Mouse (Mus musculus): Measurements from ENCODE around the gene Pom121l2. TPM values are rescaled to one million over a fixed set of nuclear protein-coding genes. Genes with fewer than 3 reads are reported as not detected.

Gene Pom121l2
- 0.31 and 0.38 TPM in 2 replicates for polyA plus RNA-seq (2014; fragmentation: Nextera tagmentation; extraction: Ambion mirVana)

DNA sequence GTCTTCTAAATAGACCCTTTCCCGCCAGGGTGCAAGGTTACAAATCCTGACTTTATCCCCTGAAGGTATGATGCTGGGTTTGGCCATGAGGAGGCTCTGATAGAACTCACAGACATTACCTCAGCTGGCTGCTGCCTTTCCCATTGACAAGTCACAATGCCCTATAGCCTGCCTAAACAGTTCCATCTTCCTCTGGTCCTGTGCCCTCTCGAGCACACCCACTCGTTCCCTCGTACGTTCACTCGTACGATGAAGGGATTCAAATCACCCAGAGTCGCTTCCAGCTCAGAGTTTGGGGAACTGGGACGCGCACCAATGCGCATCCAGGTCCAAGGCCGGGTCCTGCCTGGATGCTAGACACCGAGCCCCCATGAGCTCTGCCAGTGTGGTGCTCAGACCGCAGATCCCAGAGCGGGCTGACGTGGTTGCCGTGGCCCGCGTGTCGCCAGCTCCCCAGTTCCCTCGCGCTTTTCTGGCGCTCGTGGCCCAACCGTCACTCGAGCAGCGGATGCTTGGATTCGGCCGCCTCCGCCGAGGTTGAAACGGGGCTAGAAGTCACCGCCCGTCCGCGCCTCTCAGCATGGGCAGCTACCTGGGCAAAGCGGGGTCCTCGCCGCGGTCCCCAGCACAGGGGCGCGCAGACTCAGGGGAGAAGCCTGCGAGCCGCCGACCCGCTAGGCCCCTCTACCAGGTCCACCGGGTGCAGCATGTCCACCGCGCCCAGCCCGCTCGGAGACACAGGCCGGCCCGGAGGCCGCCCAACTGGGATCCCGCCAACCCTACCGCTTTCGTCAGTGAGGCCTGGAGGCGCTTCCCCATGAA is at the start of gene Pom121l2:
Gene Pom121l2 (plus strand): TSS at position 214 of the 822 bp plus-strand sequence.
- Histone ChIP-seq H3K4me1 (ENCODE audit: control insufficient read depth, insufficient read depth, low read length) (0 out of 2 replicates have a peak, but pooled peaks cover 4% of the 10 kb centered on the region), H3K4me3 (ENCODE audit: low read depth, low read length) (peak within 1 kb of the TSS; percentile 49), H3K27ac (replicated peaks; ENCODE audit: low read depth, low read length) (no peak within 1 kb of the TSS), H3K36me3 (ENCODE audit: control insufficient read depth, insufficient read depth, low read length) (no peaks in the 10 kb centered on the region), H3K4me2 (ENCODE audit: low read depth, severe bottlenecking) (peak within 1 kb of the TSS; percentile 97), H3K9ac (ENCODE audit: low read length) (peak within 1 kb of the TSS; percentile 77), H3K9me3 (ENCODE audit: control insufficient read depth, low read length) (no peaks in the 10 kb centered on the region), H3K27me3 (ENCODE audit: control insufficient read depth, insufficient read depth, low read length) (peaks cover 20% of the 10 kb centered on the region; the same call in 1 of the 2 replicates)
- DNase-seq (ENCODE audit: low spot score) (peak; percentile 70), ATAC-seq (ENCODE audit: insufficient number of reproducible peaks, low FRiP score, low TSS enrichment, low read depth) (peak; percentile 71)
- under 1% methylated on average over 58 of the region's 58 CpGs for WGBS

DNA sequence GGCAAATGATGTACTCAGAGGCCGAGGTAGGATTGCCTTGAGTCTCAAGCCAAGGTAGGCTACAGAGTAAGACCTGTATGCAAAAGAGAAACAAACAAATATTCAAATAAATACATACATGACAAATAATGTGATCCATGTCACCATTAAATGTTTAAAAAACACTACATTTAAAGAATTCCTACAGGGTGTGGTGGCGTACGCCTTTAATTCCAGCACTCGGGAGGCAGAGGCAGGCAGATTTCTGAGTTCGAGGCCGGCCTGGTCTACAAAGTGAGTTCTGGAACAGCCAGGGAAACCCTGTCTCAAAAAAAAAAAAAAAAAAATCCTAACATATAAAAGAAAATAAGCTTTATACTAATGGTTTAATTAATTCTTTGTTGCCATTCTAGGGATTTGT is 49.3 kb upstream of the Pom121l2 start:
- Histone ChIP-seq H3K4me2 (ENCODE audit: low read depth, severe bottlenecking) (no peak overlapping the region), H3K36me3 (ENCODE audit: control insufficient read depth, insufficient read depth, low read length) (no peaks in the 10 kb centered on the region), H3K27ac (replicated peaks; ENCODE audit: low read depth, low read length) (no peak overlapping the region), H3K4me1 (ENCODE audit: control insufficient read depth, insufficient read depth, low read length) (0 out of 2 replicates have a peak, but pooled peaks cover 4% of the 10 kb centered on the region), H3K9me3 (ENCODE audit: control insufficient read depth, low read length) (no peaks in the 10 kb centered on the region), H3K27me3 (ENCODE audit: control insufficient read depth, insufficient read depth, low read length) (no peaks in the 10 kb centered on the region), H3K4me3 (ENCODE audit: low read depth, low read length) (no peak overlapping the region), H3K9ac (ENCODE audit: low read length) (no peak overlapping the region)
- DNase-seq (ENCODE audit: low spot score): no peak
- 48% methylated on average over 6 of the region's 6 CpGs for WGBS
- ATAC-seq (ENCODE audit: insufficient number of reproducible peaks, low FRiP score, low TSS enrichment, low read depth): no peak

DNA sequence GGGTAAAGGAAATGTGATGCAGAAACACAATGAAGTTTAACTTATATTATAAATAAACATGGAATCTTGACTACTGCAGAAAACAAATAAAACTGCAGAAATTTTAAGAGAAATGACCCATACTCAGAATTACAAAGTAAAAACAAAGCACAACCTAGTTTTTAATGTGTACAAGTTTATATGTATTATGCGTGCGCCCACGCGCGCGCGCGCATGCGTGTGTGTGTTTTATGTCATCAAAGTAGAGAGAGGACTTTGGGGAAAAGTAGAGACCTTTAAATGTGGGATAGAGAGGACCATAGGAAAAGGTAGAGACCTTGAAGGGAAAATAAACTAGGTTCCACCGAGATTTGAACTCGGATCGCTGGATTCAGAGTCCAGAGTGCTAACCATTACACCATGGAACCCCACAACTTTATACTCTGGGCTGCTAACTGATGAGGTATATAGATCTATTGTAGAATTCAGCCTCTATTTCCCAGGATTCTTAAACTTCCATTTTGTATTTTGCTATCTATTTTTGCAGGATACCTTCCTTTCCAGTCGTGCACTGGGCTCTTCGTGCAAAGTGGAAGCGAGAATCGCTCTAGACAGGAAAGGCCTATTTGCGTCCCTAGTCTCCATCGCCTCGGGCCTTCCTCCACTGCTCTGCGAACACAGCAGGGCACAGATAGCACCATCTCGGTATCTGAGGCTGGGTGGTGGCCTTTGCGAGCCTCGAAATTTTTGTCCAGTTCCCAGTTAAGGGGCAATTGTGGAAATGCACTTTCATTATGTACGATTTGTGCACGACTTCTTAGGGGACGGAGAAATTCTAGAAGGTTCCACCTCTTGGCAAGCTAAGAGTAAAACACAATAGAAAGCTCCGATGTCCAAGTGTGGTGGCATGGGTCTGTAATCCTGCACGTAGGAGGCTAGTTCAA is 47.1 kb upstream of the Pom121l2 start:
- Histone ChIP-seq H3K36me3 (ENCODE audit: control insufficient read depth, insufficient read depth, low read length) (no peaks in the 10 kb centered on the region), H3K4me1 (ENCODE audit: control insufficient read depth, insufficient read depth, low read length) (0 out of 2 replicates have a peak, but pooled peaks cover 4% of the 10 kb centered on the region), H3K27ac (replicated peaks; ENCODE audit: low read depth, low read length) (no peak overlapping the region), H3K4me2 (ENCODE audit: low read depth, severe bottlenecking) (peak overlapping the region; percentile 22; the same call in 1 of the 2 replicates), H3K9me3 (ENCODE audit: control insufficient read depth, low read length) (no peaks in the 10 kb centered on the region), H3K9ac (ENCODE audit: low read length) (no peak overlapping the region), H3K27me3 (ENCODE audit: control insufficient read depth, insufficient read depth, low read length) (no peaks in the 10 kb centered on the region), H3K4me3 (ENCODE audit: low read depth, low read length) (peak overlapping the region; percentile 18)
- ATAC-seq (ENCODE audit: insufficient number of reproducible peaks, low FRiP score, low TSS enrichment, low read depth) (no peak), DNase-seq (ENCODE audit: low spot score) (peak; percentile 67)
- 7% methylated on average over 28 of the region's 28 CpGs for whole genome bisulfite sequencing

DNA sequence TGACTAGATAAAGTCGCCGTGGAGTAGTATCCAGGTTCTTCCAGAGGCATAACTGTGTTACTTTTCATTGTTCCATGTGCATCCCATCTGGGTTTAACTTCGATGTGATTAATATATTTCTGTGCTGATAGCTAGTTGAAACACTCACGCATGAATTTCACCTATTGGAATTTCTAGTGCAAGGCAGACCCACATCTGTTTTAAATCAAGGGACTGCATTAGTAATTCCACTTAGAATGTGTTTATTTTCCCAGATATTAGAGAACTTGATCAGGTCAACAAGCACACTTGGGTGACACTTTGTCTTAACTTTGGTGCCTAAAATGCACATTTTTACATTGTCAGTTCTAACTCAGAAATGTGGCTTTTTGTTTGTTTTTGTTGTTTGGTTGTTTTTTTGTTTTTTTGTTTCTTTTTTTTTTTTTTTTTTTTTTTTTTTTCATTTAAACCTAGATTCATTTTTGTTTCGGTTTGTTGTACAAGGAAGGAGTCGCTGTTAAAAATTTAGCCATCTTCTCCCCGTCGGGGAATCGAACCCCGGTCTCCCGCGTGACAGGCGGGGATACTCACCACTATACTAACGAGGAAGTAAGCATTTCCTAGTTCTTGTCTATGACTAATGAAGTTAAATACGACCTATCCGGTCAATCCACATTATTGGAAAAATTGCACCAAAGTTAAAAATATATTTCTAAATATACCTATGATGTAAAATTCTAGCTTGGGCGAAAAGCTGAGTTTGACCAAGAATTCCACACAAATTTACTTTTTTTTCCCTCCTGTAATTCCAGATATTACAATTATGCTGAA is 45.8 kb upstream of the Pom121l2 start:
- no peak overlapping the region for H3K27ac ChIP-seq (replicated peaks; ENCODE audit: low read depth, low read length)
- H3K36me3 ChIP-seq (ENCODE audit: control insufficient read depth, insufficient read depth, low read length): no peaks in the 10 kb centered on the region
- DNase-seq (ENCODE audit: low spot score): peak; percentile 87
- 0 out of 2 replicates have a peak, but pooled peaks cover 4% of the 10 kb centered on the region for H3K4me1 ChIP-seq (ENCODE audit: control insufficient read depth, insufficient read depth, low read length)
- no peaks in the 10 kb centered on the region for H3K9me3 ChIP-seq (ENCODE audit: control insufficient read depth, low read length)
- no peak overlapping the region for H3K4me2 ChIP-seq (ENCODE audit: low read depth, severe bottlenecking)
- WGBS: 8% methylated on average over 17 of the region's 17 CpGs
- no peak for ATAC-seq (ENCODE audit: insufficient number of reproducible peaks, low FRiP score, low TSS enrichment, low read depth)
- H3K27me3 ChIP-seq (ENCODE audit: control insufficient read depth, insufficient read depth, low read length): no peaks in the 10 kb centered on the region
- H3K9ac ChIP-seq (ENCODE audit: low read length): no peak overlapping the region
- H3K4me3 ChIP-seq (ENCODE audit: low read depth, low read length): no peak overlapping the region

DNA sequence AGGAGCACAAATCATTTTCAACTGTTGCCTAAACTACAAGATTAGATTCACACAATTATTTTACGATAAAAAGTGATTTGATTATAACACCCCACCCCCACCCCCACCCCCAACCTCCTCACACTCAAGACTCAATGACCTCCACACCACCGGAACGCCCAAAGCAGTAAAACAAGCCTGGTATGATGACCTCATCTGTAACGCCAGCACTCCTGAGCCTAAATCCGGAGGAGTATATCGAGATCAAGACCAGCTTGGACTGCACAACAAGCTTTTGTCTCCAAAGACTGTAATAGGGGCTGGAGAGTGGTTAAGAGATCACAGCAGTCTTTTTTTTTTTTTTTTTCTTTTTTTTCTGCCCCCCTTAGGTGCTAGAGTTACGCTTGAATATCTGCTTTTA is 45.2 kb upstream of the Pom121l2 start:
- no peak overlapping the region for H3K27ac ChIP-seq (replicated peaks; ENCODE audit: low read depth, low read length)
- peak overlapping the region; percentile 16; the same call in 1 of the 2 replicates for H3K4me2 ChIP-seq (ENCODE audit: low read depth, severe bottlenecking)
- DNase-seq (ENCODE audit: low spot score): peak; percentile 42
- H3K4me1 ChIP-seq (ENCODE audit: control insufficient read depth, insufficient read depth, low read length): 0 out of 2 replicates have a peak, but pooled peaks cover 4% of the 10 kb centered on the region
- ATAC-seq (ENCODE audit: insufficient number of reproducible peaks, low FRiP score, low TSS enrichment, low read depth): no peak
- H3K9ac ChIP-seq (ENCODE audit: low read length): no peak overlapping the region
- no peaks in the 10 kb centered on the region for H3K27me3 ChIP-seq (ENCODE audit: control insufficient read depth, insufficient read depth, low read length)
- H3K4me3 ChIP-seq (ENCODE audit: low read depth, low read length): no peak overlapping the region
- no peaks in the 10 kb centered on the region for H3K9me3 ChIP-seq (ENCODE audit: control insufficient read depth, low read length)
- WGBS: 2% methylated on average over 7 of the region's 7 CpGs
- H3K36me3 ChIP-seq (ENCODE audit: control insufficient read depth, insufficient read depth, low read length): no peaks in the 10 kb centered on the region

DNA sequence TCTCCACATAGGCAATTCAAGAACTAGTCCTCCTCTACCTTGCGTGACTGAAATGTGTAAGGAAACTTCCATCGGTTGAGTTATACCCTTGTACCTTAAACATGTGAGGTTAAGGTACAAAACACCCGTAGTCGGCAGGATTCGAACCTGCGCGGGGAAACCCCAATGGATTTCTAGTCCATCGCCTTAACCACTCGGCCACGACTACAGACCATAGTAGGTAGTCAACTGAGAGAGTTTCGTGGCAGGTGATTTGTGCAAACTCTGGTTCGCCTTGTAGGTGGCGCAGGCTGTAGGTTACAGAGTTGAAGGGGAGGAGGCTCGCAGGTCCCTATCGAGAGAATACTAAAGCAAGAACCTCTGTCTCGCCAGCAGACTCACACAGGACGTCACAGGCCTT is 44.0 kb upstream of the Pom121l2 start:
- Histone ChIP-seq H3K27ac (replicated peaks; ENCODE audit: low read depth, low read length) (no peak overlapping the region), H3K9me3 (ENCODE audit: control insufficient read depth, low read length) (no peaks in the 10 kb centered on the region), H3K4me2 (ENCODE audit: low read depth, severe bottlenecking) (peak overlapping the region; percentile 32; the same call in 1 of the 2 replicates), H3K27me3 (ENCODE audit: control insufficient read depth, insufficient read depth, low read length) (no peaks in the 10 kb centered on the region), H3K4me3 (ENCODE audit: low read depth, low read length) (no peak overlapping the region; the same call in 1 of the 2 replicates), H3K4me1 (ENCODE audit: control insufficient read depth, insufficient read depth, low read length) (0 out of 2 replicates have a peak, but pooled peaks cover 4% of the 10 kb centered on the region), H3K9ac (ENCODE audit: low read length) (no peak overlapping the region), H3K36me3 (ENCODE audit: control insufficient read depth, insufficient read depth, low read length) (no peaks in the 10 kb centered on the region)
- peak; percentile 87 for DNase-seq (ENCODE audit: low spot score)
- under 1% methylated on average over 17 of the region's 17 CpGs for whole genome bisulfite sequencing
- no peak for ATAC-seq (ENCODE audit: insufficient number of reproducible peaks, low FRiP score, low TSS enrichment, low read depth)

DNA sequence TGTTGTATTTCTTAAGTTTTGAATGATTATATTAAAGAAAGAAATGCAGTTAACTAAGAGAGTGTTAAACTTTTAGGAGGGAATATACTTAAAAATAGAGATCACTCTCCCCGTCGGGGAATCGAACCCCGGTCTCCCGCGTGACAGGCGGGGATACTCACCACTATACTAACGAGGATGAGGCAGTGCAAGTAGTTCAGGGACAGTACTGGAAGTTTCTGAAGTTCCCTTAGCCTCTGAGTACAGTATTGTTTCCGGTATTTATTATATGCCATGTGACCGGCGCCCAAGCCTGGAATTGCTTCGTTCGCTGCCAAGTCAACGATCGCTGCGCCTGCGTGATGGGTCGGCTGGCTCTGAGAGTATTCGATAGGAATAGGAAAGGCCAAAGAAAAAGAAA is 40.8 kb upstream of the Pom121l2 start:
- WGBS: 0% methylated on average over 19 of the region's 19 CpGs
- Histone ChIP-seq H3K9ac (ENCODE audit: low read length) (no peak overlapping the region), H3K9me3 (ENCODE audit: control insufficient read depth, low read length) (no peaks in the 10 kb centered on the region), H3K4me3 (ENCODE audit: low read depth, low read length) (peak overlapping the region; percentile 35), H3K4me1 (ENCODE audit: control insufficient read depth, insufficient read depth, low read length) (no peaks in the 10 kb centered on the region), H3K27me3 (ENCODE audit: control insufficient read depth, insufficient read depth, low read length) (no peaks in the 10 kb centered on the region), H3K4me2 (ENCODE audit: low read depth, severe bottlenecking) (peak overlapping the region; percentile 47), H3K27ac (replicated peaks; ENCODE audit: low read depth, low read length) (no peak overlapping the region), H3K36me3 (ENCODE audit: control insufficient read depth, insufficient read depth, low read length) (no peaks in the 10 kb centered on the region)
- ATAC-seq (ENCODE audit: insufficient number of reproducible peaks, low FRiP score, low TSS enrichment, low read depth) (peak; percentile 79), DNase-seq (ENCODE audit: low spot score) (peak; percentile 96)

All from limb, embryonic 11.5 days (tissue).